Mouse (Mus musculus): Measurements from ENCODE around the gene Ccdc85b.

DNA sequence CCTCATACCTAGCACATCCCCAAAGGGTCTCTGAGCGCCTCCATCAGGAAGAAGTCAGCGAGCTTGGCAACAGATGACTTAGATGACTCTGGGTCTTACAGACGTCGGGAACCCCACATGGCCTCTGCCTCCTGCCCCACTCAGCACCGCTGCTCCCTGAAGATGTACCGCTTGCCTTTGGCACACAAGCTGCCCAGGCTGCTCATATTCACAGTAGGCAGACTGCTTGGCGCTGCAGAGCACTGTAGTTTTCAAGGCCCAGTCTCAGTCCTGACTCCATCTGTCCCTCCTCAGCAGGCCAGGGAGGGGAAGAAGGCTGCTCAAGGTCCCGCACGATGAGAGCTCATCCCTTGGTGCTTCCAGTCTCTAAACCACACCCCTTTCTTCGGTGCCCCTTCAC lies 35.4 kb downstream of the Ccdc85b start:
- TF ChIP-seq CTCF (IDR thresholded peaks at IDR 0.05; ENCODE audit: low read depth, low read length) (no peak), GATA1 (IDR thresholded peaks at IDR 0.05; ENCODE audit: borderline replicate concordance, low read length) (no peak)

Data from G1E (cell line).